Mouse (Mus musculus): ENCODE measurements around the gene Nsun7. TPM values are rescaled to one million over a fixed set of nuclear protein-coding genes. Genes with fewer than 3 reads are reported as not detected.
A peak's percentile ranks its signal among the peaks of the same experiment; 100 is the strongest.

Nsun7 gene
- 0.91 and 1.5 TPM in 2 replicates for polyA plus RNA-seq (2016; fragmentation: Nextera tagmentation; extraction: Ambion mirVana)

DNA sequence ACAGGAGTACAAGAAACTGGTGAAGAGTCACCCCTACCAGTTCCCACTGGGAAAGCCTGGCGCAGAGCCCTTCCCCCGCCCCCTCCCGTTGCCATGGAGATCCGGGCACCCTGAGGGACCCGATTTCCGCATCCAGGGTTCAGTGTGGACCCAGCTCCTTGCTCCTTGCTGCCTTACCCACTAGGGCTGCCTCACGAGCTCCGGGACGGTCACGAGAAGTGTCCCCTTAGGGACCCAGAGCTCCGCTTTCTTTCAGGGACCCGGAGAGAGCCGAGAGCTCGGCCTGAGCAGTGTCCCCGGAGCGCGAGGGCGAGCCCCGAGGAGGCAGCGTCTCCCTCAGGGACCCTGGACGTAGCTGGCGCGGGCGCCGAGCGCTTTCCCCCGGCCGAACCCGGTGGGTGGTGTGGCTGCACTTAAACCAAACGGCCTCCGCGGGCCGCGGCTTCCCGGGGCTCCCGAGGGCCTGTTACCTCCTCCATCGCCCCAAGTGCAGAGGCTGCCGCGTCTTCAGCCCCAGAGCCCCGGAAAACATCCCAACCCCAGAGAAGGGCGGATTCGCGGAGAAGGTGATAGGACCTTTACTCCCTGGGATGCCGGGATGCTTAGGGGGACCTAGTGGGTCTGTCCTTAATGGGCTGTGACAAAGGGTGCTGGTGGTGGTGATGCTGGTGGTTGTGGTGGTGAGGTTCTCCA, at the start of gene Nsun7:
Nsun7 (plus strand) TSS at position 142 of the 693 bp plus-strand sequence.
- H3K27ac ChIP-seq = no peak within 1 kb of the TSS
- under 1% methylated on average over 44 of the region's 44 CpGs for WGBS

DNA sequence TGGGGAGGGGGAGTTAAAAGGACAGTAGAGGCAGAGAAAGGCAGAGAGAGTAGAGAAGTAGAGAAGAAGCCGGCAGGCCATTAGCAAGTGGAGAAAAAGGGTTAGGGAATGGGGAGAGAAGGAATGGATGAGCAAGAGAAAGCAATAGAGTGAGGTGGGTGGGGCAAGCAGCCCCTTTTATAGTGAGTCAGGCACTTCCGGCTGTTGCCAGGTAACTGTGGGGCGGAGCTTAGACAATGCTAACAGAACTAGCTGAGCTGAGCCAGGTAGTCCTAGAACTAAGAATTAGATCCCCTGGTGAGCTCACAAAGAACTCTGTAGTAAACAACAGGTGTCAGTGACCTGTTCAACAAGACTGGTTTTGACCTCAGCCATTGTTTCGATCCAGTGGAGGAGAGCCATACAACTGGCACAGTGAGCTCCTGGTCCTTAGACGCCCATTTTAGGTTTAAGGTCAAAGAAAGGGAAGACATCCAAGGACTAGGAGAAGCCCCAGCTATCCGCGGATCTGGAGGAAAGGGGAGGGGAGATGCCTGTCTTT, 45.2 kb upstream of the Nsun7 start:
- 58% methylated on average over 7 of the region's 7 CpGs for WGBS

More for the DNA sequence above, at the start of gene Nsun7:
- Histone ChIP-seq H3K4me1 (replicated peaks) (no peaks in the 10 kb centered on the region), H3K9ac (replicated peaks) (peak within 1 kb of the TSS; percentile 80), H3K4me2 (peak within 1 kb of the TSS; percentile 91), H3K4me3 (replicated peaks) (peak within 1 kb of the TSS; percentile 61), H3K27me3 (peaks cover 9% of the 10 kb centered on the region), H3K36me3 (no peaks in the 10 kb centered on the region), H3K9me3 (no peaks in the 10 kb centered on the region)
- ATAC-seq (ENCODE audit: insufficient number of reproducible peaks, insufficient read depth, low FRiP score, low TSS enrichment, low read depth) = peak; percentile 59

DNA sequence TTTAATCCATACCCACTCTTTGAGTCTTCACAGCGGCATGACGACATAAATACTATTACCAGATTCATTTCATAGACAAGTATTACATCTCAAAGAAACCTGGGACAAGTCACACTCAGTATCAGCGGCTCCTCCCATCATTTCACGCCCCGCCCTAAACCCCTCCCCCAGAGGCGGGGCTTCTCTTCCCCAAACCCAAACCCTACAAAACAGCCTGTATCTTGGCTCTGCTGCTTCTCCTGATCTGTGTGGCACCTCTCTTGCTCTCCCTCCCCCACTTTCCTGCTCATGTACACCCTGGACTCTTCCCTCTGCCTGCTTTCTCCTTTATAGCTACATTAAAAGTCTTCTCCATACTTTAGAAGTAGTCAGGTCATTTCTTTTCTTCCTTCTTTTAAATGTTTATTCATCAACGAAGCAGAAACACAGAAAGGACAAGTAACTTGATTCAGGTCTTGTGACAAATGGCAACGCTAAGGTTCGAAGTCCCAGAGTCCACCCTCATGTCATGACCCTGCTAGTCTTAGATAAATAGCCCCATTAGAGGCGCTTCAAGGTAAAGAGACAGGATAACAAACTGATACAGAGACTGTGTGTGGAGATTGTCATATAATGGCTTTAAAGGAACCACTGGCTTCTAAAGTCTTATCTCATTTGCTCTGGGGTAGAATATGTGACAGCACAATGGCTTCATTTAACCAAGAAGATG, 44.0 kb upstream of the Nsun7 start:
- ATAC-seq (ENCODE audit: insufficient number of reproducible peaks, insufficient read depth, low FRiP score, low TSS enrichment, low read depth) = no peak
- no peak overlapping the region for H3K4me3 ChIP-seq (replicated peaks)
- WGBS = 46% methylated on average over 10 of the region's 10 CpGs
- no peaks in the 10 kb centered on the region for H3K27me3 ChIP-seq
- no peaks in the 10 kb centered on the region for H3K9me3 ChIP-seq
- H3K4me1 ChIP-seq (replicated peaks) = 0 out of 2 replicates have a peak, but pooled peaks cover 7% of the 10 kb centered on the region
- no peaks in the 10 kb centered on the region for H3K36me3 ChIP-seq
- H3K4me2 ChIP-seq = no peak overlapping the region
- no peak overlapping the region for H3K27ac ChIP-seq
- no peak overlapping the region for H3K9ac ChIP-seq (replicated peaks)

More for the DNA sequence above, 45.2 kb upstream of the Nsun7 start:
- H3K4me3 ChIP-seq (replicated peaks) = no peak overlapping the region
- no peak overlapping the region for H3K9ac ChIP-seq (replicated peaks)
- no peaks in the 10 kb centered on the region for H3K27me3 ChIP-seq
- no peaks in the 10 kb centered on the region for H3K9me3 ChIP-seq
- no peak for ATAC-seq (ENCODE audit: insufficient number of reproducible peaks, insufficient read depth, low FRiP score, low TSS enrichment, low read depth)
- no peaks in the 10 kb centered on the region for H3K36me3 ChIP-seq
- H3K4me1 ChIP-seq (replicated peaks) = 0 out of 2 replicates have a peak, but pooled peaks cover 7% of the 10 kb centered on the region
- H3K27ac ChIP-seq = no peak overlapping the region
- no peak overlapping the region for H3K4me2 ChIP-seq

DNA sequence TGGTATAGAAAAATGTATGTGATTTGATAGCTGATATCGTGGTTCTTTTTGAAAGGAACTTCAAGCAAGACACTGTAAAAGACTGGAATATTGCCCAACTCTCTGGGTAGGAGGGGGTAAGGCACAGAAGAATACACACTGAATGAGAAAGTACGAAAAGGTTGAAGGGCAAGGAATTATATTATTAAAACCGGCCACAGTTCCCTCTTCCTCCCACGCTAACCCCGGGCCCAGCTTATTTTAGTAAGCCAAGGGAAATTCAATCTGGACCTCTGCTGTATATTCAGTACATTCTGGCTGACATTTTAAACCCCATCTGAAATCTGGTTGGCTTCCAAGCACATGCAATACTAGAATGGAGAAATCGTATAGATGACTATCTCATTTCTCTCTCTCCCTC, 40.0 kb upstream of the Nsun7 start:
- H3K36me3 ChIP-seq = no peaks in the 10 kb centered on the region
- H3K9ac ChIP-seq (replicated peaks) = no peak overlapping the region
- H3K9me3 ChIP-seq = no peaks in the 10 kb centered on the region
- H3K27me3 ChIP-seq = no peaks in the 10 kb centered on the region
- 68% methylated on average over 6 of the region's 6 CpGs for WGBS
- H3K4me1 ChIP-seq (replicated peaks) = 0 out of 2 replicates have a peak, but pooled peaks cover 7% of the 10 kb centered on the region
- H3K27ac ChIP-seq = no peak overlapping the region
- no peak overlapping the region for H3K4me2 ChIP-seq
- no peak overlapping the region for H3K4me3 ChIP-seq (replicated peaks)
- no peak; the same call in 1 of the 2 replicates for ATAC-seq (ENCODE audit: insufficient number of reproducible peaks, insufficient read depth, low FRiP score, low TSS enrichment, low read depth)

DNA sequence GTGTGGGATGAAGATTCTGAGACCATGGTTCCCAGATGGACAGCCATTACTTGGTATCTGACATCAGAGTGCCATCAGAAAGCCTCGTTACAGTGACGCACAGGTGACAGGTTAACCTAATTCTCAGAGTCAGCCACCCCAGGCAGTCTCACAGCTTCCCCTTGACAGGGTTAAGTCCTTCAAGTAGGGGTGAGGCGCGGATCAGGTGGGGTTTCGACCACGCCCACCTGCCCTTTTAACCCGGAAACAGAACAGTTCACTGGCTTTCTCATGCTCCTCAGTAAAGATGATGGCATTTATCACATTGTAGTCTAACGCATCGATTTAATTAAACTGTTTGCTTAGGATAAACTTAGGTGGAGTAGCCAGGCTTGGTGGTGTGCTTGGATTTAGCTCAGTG, 39.1 kb upstream of the Nsun7 start:
- Histone ChIP-seq H3K9me3 (no peaks in the 10 kb centered on the region), H3K27me3 (no peaks in the 10 kb centered on the region), H3K27ac (no peak overlapping the region), H3K36me3 (no peaks in the 10 kb centered on the region), H3K9ac (replicated peaks) (no peak overlapping the region), H3K4me1 (replicated peaks) (0 out of 2 replicates have a peak, but pooled peaks cover 7% of the 10 kb centered on the region), H3K4me3 (replicated peaks) (no peak overlapping the region), H3K4me2 (no peak overlapping the region)
- no peak for ATAC-seq (ENCODE audit: insufficient number of reproducible peaks, insufficient read depth, low FRiP score, low TSS enrichment, low read depth)
- 78% methylated on average over 9 of the region's 9 CpGs for WGBS

DNA sequence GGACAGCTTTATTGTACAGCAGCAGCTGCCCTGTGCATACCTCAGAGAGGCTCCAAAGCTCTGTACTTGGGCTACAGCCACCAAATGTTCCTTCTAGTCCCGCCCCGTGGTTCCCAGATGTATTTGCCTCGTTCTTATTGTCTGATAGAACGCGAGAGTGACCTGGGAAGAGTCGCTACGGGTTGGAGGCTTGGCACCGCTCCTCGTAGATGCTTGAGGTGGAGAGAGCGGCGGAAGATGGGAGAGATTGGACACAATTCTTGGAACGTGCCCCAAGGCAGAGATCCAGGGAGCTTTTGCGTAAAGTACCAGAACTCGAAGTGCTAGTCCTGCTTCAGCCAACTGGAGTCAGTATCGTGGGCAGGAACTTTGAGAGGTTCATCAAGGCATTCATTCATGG, 36.8 kb upstream of the Nsun7 start:
- Histone ChIP-seq H3K27me3 (no peaks in the 10 kb centered on the region), H3K4me3 (replicated peaks) (no peak overlapping the region), H3K27ac (no peak overlapping the region), H3K4me1 (replicated peaks) (0 out of 2 replicates have a peak, but pooled peaks cover 7% of the 10 kb centered on the region), H3K4me2 (no peak overlapping the region), H3K9ac (replicated peaks) (no peak overlapping the region), H3K9me3 (no peaks in the 10 kb centered on the region), H3K36me3 (no peaks in the 10 kb centered on the region)
- ATAC-seq (ENCODE audit: insufficient number of reproducible peaks, insufficient read depth, low FRiP score, low TSS enrichment, low read depth) = no peak
- 90% methylated on average over 15 of the region's 15 CpGs for WGBS

DNA sequence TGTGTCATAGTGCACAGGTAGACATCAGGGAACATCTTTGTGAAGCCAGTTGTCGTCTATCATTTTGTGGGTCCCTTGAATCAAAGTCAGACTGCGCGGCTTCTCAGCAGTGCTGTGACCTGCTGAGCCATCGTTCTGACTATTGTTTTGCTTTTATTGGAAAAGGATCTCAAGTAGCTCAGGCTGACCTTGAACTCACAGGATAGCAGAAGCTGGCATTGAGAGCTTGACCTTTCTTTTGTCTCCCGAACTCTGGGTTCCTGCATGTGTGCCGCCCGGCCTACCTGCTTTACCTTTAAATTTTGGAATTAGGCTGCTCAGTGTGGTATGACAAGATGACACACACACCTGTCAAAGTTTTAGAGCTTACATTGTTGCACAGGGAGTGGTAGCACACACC, 33.2 kb upstream of the Nsun7 start:
- no peak overlapping the region for H3K27ac ChIP-seq
- no peak overlapping the region for H3K4me2 ChIP-seq
- no peak overlapping the region for H3K4me3 ChIP-seq (replicated peaks)
- no peak for ATAC-seq (ENCODE audit: insufficient number of reproducible peaks, insufficient read depth, low FRiP score, low TSS enrichment, low read depth)
- no peaks in the 10 kb centered on the region for H3K36me3 ChIP-seq
- H3K27me3 ChIP-seq = no peaks in the 10 kb centered on the region
- H3K4me1 ChIP-seq (replicated peaks) = no peaks in the 10 kb centered on the region
- 93% methylated on average over 7 of the region's 7 CpGs for WGBS
- no peak overlapping the region for H3K9ac ChIP-seq (replicated peaks)
- H3K9me3 ChIP-seq = no peaks in the 10 kb centered on the region

DNA sequence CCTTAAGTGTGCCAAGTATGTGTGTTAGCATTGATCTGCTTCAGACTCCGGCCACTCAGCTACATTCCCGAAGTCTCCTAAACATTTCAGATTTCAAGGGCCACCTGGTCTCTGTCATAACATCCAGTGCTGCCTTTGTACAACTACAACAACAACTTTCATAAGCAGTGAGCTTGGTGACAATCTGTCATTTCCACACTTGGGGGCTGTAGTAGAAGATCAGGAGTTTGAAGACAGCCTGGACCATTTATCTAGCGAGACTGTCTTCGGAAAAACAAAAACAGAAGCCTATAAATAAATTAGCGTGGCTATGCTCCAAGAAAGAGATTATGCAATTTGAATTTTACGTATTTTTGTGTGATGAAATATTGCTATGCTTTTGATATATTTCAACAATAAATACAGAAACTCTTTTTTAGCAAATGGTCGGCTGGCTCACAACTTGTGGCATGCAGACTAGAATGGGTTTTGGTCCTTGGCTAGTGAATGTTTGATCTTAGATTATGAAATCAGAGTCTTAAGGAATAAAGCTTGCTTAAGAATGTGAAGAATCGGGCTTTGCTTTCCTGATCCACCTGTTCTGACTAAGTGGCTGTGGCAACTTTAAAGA, 27.9 kb upstream of the Nsun7 start:
- Histone ChIP-seq H3K9ac (replicated peaks) (no peak overlapping the region), H3K27ac (no peak overlapping the region), H3K4me2 (no peak overlapping the region), H3K27me3 (no peaks in the 10 kb centered on the region), H3K36me3 (no peaks in the 10 kb centered on the region), H3K4me3 (replicated peaks) (no peak overlapping the region), H3K9me3 (peaks cover 5% of the 10 kb centered on the region; the same call in 1 of the 2 replicates), H3K4me1 (replicated peaks) (no peaks in the 10 kb centered on the region)
- 89% methylated on average over 8 of the region's 8 CpGs for WGBS
- no peak for ATAC-seq (ENCODE audit: insufficient number of reproducible peaks, insufficient read depth, low FRiP score, low TSS enrichment, low read depth)

DNA sequence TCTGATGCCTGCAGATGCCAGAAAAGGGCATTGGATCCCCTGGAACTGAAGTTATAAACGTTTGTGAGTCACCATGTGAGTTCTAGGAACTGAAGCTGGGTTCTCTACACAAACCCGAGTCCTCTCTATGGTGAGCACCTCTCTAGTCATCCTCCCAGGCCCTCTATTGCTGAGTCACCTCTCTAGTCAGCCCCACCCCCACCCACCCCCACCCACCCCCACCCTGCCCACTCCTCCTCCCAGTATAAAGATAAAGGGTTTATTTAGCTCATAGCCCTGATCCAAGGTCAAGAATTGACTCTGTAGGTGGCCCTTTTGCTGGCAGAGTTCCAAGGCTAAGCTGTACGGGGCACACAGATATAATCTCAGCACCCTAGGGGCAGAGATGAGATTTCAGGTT, 27.2 kb upstream of the Nsun7 start:
- 64% methylated on average over 3 of the region's 3 CpGs for WGBS
- H3K27me3 ChIP-seq = no peaks in the 10 kb centered on the region
- H3K9ac ChIP-seq (replicated peaks) = no peak overlapping the region
- H3K27ac ChIP-seq = no peak overlapping the region
- ATAC-seq (ENCODE audit: insufficient number of reproducible peaks, insufficient read depth, low FRiP score, low TSS enrichment, low read depth) = no peak
- no peak overlapping the region for H3K4me2 ChIP-seq
- no peaks in the 10 kb centered on the region for H3K36me3 ChIP-seq
- H3K4me3 ChIP-seq (replicated peaks) = no peak overlapping the region
- peaks cover 5% of the 10 kb centered on the region; the same call in 1 of the 2 replicates for H3K9me3 ChIP-seq
- H3K4me1 ChIP-seq (replicated peaks) = no peaks in the 10 kb centered on the region

DNA sequence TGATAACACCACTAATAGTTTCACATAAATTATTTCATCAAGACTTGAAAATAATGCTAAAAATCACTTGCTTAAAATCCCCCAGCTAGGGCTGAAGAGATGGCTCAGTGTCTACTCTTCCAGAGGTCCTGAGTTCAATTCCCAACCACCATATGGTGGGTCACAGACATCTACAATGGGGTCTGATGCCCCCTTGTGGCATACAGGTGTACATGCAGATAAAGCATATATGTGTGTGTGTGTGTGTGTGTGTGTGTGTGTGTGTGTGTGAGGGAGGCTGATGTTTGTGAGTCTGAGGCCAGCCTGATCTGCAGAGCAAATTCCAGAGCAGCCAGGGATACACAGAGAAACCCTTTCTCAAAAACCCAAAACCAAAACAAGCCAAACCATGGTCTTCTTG, 17.8 kb upstream of the Nsun7 start:
- Histone ChIP-seq H3K36me3 (no peaks in the 10 kb centered on the region), H3K4me1 (replicated peaks) (no peaks in the 10 kb centered on the region), H3K4me3 (replicated peaks) (no peak overlapping the region), H3K4me2 (no peak overlapping the region), H3K27ac (no peak overlapping the region), H3K9ac (replicated peaks) (no peak overlapping the region), H3K27me3 (no peaks in the 10 kb centered on the region), H3K9me3 (no peaks in the 10 kb centered on the region)
- ATAC-seq (ENCODE audit: insufficient number of reproducible peaks, insufficient read depth, low FRiP score, low TSS enrichment, low read depth) = no peak

DNA sequence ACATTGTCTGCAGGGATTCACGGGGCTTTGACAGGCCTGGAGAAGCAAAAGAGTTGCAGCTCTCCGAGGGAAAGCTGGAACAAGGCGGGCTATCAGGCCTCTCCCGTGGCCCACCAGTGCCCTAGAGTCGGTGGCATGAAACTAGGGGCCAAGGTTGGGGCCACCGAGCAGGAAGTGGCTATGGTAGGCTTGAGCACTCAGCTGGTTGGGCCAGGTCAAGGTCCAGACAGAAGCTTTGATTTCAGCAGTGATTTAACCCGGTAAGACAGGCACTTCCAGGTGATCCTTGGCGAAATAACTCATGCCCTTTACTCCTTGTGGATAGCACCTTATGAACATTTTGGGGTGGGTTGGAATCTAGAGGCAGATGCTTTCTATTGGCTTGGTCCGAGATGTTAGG, 16.2 kb upstream of the Nsun7 start:
- Histone ChIP-seq H3K4me3 (replicated peaks) (no peak overlapping the region), H3K27ac (no peak overlapping the region), H3K9me3 (no peaks in the 10 kb centered on the region), H3K9ac (replicated peaks) (no peak overlapping the region), H3K4me1 (replicated peaks) (no peaks in the 10 kb centered on the region), H3K36me3 (no peaks in the 10 kb centered on the region), H3K27me3 (no peaks in the 10 kb centered on the region), H3K4me2 (no peak overlapping the region)
- WGBS = 90% methylated on average over 9 of the region's 9 CpGs
- ATAC-seq (ENCODE audit: insufficient number of reproducible peaks, insufficient read depth, low FRiP score, low TSS enrichment, low read depth) = no peak

Measured in limb, embryonic 12.5 days (tissue).